Mouse (Mus musculus) kidney, postnatal 0 days (tissue): ENCODE measurements around the gene Gtf2a1. TPM values are rescaled to one million over a fixed set of nuclear protein-coding genes. Genes with fewer than 3 reads are reported as not detected.

Source experiments
- ATAC-seq: fragments of 200-750 bp; cut with Nextera tagmentation; replicated peaks from 2 replicates; pipeline ENCODE4 v1.8.0; 2017; ENCODE audit warnings: low read depth, moderate number of reproducible peaks, moderate TSS enrichment, moderate library complexity; ENCODE audit not compliant: low FRiP score
- DNase-seq: peaks from one replicate; pipeline ENCODE4 v3.0.0-alpha.2; 2016; ENCODE audit warnings: low spot score
- H3K27ac ChIP-seq: fragments of 300-500 bp; sonication (generic); 2 replicates; pipeline ENCODE4 v1.5.1; 2014; ENCODE audit warnings: mild to moderate bottlenecking
- H3K27me3 ChIP-seq: fragments of 300-500 bp; sonication (generic); 2 replicates; pipeline ENCODE4 v1.6.1; 2014; ENCODE audit warnings: low read length, mixed read lengths; ENCODE audit not compliant: insufficient read depth
- H3K36me3 ChIP-seq: fragments of 300-500 bp; sonication (generic); 2 replicates; pipeline ENCODE4 v1.6.1; 2014; ENCODE audit warnings: low read length, mixed read lengths; ENCODE audit not compliant: insufficient read depth
- H3K4me1 ChIP-seq: fragments of 300-500 bp; sonication (generic); replicated peaks from 2 replicates; pipeline ENCODE4 v1.6.1; 2014; ENCODE audit warnings: antibody characterized with exemption, low read length, mixed read lengths; ENCODE audit not compliant: insufficient read depth
- H3K4me2 ChIP-seq: fragments of 300-500 bp; sonication (generic); 2 replicates; pipeline ENCODE4 v1.6.1; 2014; ENCODE audit warnings: mild to moderate bottlenecking, low read length, moderate library complexity, mixed read lengths
- H3K4me3 ChIP-seq: fragments of 300-500 bp; sonication (generic); replicated peaks from 2 replicates; pipeline ENCODE4 v1.5.1; 2014; ENCODE audit warnings: low read depth, low read length
- H3K9ac ChIP-seq: fragments of 300-500 bp; sonication (generic); 2 replicates; pipeline ENCODE4 v1.6.1; 2014; ENCODE audit warnings: low read depth, low read length
- H3K9me3 ChIP-seq: fragments of 300-500 bp; sonication (generic); replicated peaks from 2 replicates; pipeline ENCODE4 v1.6.1; 2016; ENCODE audit warnings: low read length, inconsistent platforms, mixed read lengths
- CTCF ChIP-seq: IDR thresholded peaks from 2 replicates; pipeline ENCODE4 v1.5.1; 2016; ENCODE audit warnings: antibody characterized with exemption, low read depth, mild to moderate bottlenecking, moderate library complexity
- WGBS: fragments of 180-500 bp; shearing (Covaris S2); extraction: QIAGEN DNeasy Blood & Tissue Kit; methylation state at CpG from one replicate; pipeline ENCODE4 v1.1.7; 2014; 5-methylcytosine and 5-hydroxymethylcytosine counted together
- polyA plus RNA-seq: library from polyadenylated mRNA; unstranded; fragments of >200 nt; fragmentation: Nextera tagmentation; extraction: Ambion mirVana; gene quantifications from 2 replicates; pipeline ENCODE4 v1.2.1, GENCODE M21; 2015

Gene Gtf2a1
- polyA plus RNA-seq, 1 experiment from 2014 or later = 29.5 TPM

DNA sequence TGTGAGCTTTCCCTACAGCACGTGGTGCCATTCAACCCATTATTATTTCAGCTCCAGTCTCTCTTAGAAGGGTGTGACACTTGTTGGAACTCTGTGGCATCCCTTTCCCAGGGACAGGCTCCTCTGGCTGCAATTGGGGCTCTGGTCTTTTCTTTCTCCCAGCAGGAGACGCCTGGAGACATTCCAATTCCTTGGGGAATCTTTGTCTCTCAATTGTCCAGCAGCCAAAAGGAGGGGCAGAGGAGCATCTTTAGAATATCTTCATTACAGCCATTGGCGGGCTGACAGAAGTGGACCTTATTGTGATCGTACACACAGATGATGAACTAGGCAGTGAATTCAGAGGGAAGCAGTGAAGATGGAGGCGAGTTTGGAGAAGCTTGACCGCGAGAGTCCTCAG, 17.4 kb upstream of the Gtf2a1 start:
- Histone ChIP-seq H3K4me3 (no peak overlapping the region), H3K9me3 (no peaks in the 10 kb centered on the region), H3K27me3 (no peaks in the 10 kb centered on the region), H3K36me3 (no peaks in the 10 kb centered on the region), H3K4me1 (no peaks in the 10 kb centered on the region), H3K9ac (no peak overlapping the region), H3K4me2 (no peak overlapping the region), H3K27ac (no peak overlapping the region)
- no peak for ATAC-seq
- no peak for DNase-seq
- TF ChIP-seq CTCF = no peak
- 69% methylated on average over 7 of the region's 7 CpGs for WGBS

DNA sequence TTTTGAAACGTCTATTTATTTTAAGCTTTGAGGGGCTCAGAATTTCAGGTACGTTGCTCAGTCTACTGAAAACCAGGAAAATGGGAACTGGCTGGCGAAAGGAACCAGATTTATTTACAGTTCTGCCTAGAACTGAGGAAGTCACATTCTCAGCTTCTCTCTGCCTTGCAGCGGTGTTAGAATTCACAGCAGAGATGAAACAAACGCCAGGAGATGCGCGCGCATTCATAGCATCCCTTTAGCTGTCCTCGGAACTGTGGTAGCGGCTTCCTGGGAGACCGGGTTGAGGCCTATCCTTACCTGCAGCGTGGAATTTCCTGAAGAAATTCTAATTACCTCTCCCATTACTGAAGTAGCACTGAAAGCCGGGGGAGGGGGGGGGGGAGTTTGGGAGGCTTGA, 16.4 kb upstream of the Gtf2a1 start:
- Histone ChIP-seq H3K27ac (no peak overlapping the region), H3K9ac (no peak overlapping the region), H3K4me3 (no peak overlapping the region), H3K4me2 (no peak overlapping the region), H3K27me3 (no peaks in the 10 kb centered on the region), H3K36me3 (no peaks in the 10 kb centered on the region), H3K4me1 (no peaks in the 10 kb centered on the region), H3K9me3 (no peaks in the 10 kb centered on the region)
- WGBS = 86% methylated on average over 13 of the region's 13 CpGs
- DNase-seq (no peak), ATAC-seq (no peak)
- TF ChIP-seq CTCF = no peak

DNA sequence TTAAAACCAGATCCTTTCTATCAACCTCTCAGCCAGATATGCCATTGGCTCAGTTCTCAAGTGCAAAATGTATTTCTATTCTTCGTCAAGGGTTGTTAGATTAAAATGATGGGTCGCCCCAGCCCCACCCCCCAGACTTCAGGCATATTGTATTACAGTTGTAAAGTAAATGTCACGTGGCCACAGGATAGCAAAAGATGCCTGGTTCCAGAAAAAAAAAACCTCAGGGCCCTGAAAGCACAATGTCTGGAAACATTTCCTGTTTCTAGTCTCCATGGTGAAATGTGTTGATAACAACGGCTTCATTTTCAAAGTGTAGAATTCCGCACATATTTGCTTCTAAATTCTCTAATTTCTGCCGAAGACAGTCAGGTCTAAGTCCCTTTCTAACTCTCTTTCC, 14.3 kb upstream of the Gtf2a1 start:
- no peak for TF ChIP-seq CTCF
- Histone ChIP-seq H3K4me1 (no peaks in the 10 kb centered on the region), H3K4me2 (no peak overlapping the region), H3K27me3 (no peaks in the 10 kb centered on the region), H3K9ac (no peak overlapping the region), H3K27ac (no peak overlapping the region), H3K36me3 (no peaks in the 10 kb centered on the region), H3K9me3 (no peaks in the 10 kb centered on the region), H3K4me3 (no peak overlapping the region)
- 18% methylated on average over 6 of the region's 6 CpGs for WGBS
- ATAC-seq = no peak
- peak; percentile 79 for DNase-seq

DNA sequence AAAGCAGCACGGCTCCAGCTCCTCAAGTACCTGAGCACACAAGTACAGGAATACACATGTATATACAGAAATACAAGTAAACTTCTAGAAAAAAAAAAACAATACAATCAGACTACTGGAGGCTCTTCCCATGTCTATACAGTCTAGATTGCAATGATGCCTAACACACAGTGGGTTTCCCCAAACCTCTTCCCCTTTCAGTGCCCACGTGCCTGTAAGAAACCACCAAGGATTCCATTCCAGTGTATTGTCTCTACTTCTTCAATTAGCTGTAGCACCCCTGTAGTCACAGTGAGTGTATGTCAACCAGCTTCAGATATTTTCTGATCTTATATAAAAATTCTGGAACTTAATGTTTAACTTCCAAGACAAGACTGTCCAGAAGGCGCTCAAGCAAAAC, 1.8 kb upstream of the Gtf2a1 start:
- Histone ChIP-seq H3K27ac (no peak overlapping the region), H3K27me3 (no peaks in the 10 kb centered on the region), H3K9ac (no peak overlapping the region), H3K36me3 (no peaks in the 10 kb centered on the region), H3K4me1 (peaks cover 9% of the 10 kb centered on the region), H3K4me3 (no peak overlapping the region), H3K9me3 (no peaks in the 10 kb centered on the region), H3K4me2 (no peak overlapping the region)
- no peak for TF ChIP-seq CTCF
- DNase-seq = peak; percentile 10
- WGBS = 68% methylated on average over 3 of the region's 3 CpGs
- ATAC-seq = no peak

DNA sequence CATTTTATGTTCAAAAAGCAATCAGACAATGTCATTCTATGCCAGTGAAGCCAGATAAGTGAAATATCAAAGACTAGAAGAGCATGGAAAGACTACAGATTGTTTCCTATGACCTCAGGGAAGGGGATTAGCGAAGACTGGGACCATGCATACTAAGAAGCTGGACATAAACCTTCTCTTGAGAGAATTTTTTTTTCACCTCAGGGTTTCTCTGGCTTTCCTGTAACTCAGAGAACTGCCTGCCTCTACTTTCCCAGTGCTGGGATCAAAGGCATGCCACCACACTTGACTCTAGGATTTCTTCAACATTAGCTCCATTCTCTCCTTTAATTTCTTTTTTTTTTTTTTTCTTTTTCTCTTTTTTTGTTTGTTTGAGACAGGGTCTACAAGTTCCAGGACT, 904 bp upstream of the Gtf2a1 start:
- no peak for DNase-seq
- H3K4me3 ChIP-seq = no peak overlapping the region
- ATAC-seq = no peak
- no peaks in the 10 kb centered on the region for H3K36me3 ChIP-seq
- no peaks in the 10 kb centered on the region for H3K9me3 ChIP-seq
- peak overlapping the region; percentile 66; the same call in 1 of the 2 replicates for H3K4me2 ChIP-seq
- H3K27ac ChIP-seq = peak overlapping the region; percentile 100
- peaks cover 12% of the 10 kb centered on the region for H3K4me1 ChIP-seq
- WGBS = 90% methylated on average over 1 of the region's 1 CpGs
- TF ChIP-seq CTCF = no peak
- peak overlapping the region; percentile 70; the same call in 1 of the 2 replicates for H3K9ac ChIP-seq
- no peaks in the 10 kb centered on the region for H3K27me3 ChIP-seq

DNA sequence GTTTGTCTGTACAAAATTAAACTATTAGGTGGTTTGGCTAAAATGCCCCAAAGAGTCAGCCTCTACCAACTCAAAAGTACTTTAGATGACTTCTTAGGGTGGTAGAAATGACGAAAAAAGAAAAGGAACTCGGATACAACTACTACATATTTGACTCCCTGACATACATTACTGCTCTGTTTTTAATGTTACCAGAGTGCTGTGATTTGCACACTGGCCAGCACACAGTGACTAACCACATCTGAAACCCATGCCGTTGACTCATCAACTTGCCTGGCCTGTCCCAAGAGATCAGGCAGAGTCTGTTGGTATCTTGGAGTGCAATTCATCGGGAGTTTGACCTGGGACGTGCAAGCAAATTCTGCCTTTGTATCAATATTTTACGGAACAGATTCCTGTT, 429 bp upstream of the Gtf2a1 start:
- H3K27ac ChIP-seq = peak overlapping the region; percentile 100
- peak overlapping the region; percentile 66 for H3K4me2 ChIP-seq
- ATAC-seq (no peak), DNase-seq (peak; percentile 42)
- 27% methylated on average over 6 of the region's 6 CpGs for WGBS
- no peaks in the 10 kb centered on the region for H3K27me3 ChIP-seq
- H3K4me3 ChIP-seq = peak overlapping the region; percentile 96
- peaks cover 12% of the 10 kb centered on the region for H3K4me1 ChIP-seq
- H3K36me3 ChIP-seq = no peaks in the 10 kb centered on the region
- H3K9ac ChIP-seq = peak overlapping the region; percentile 70
- TF ChIP-seq CTCF = no peak
- H3K9me3 ChIP-seq = no peaks in the 10 kb centered on the region

DNA sequence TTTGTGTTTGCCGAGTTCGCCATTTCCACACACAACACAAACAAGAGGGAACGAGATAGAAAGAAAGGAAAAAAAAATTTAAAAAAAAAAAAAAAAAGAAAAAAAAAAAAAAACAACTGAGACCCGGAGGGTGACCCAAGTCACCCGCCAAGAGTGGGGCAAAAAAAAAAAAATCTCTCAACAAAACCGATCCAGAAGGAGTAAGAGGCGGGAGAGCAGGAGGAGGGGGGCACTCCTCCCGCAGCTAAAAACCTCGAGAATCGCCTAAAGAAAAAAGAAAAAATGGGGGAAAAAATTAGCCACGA, 793 bp downstream of the Gtf2a1 start:
- no peak for DNase-seq
- peak overlapping the region; percentile 100 for H3K9ac ChIP-seq
- no peaks in the 10 kb centered on the region for H3K9me3 ChIP-seq
- 0% methylated on average over 11 of the region's 11 CpGs for WGBS
- H3K4me3 ChIP-seq = peak overlapping the region; percentile 96
- no peak for TF ChIP-seq CTCF
- H3K27me3 ChIP-seq = no peaks in the 10 kb centered on the region
- peak overlapping the region; percentile 100 for H3K27ac ChIP-seq
- H3K4me2 ChIP-seq = peak overlapping the region; percentile 57
- H3K4me1 ChIP-seq = peaks cover 12% of the 10 kb centered on the region
- no peak for ATAC-seq
- no peaks in the 10 kb centered on the region for H3K36me3 ChIP-seq
